Mouse (Mus musculus) C3H10T1/2 (cell line): Measurements from ENCODE around the gene Wsb2. TPM values are rescaled to one million over a fixed set of nuclear protein-coding genes. Genes with fewer than 3 reads are reported as not detected.

Source experiments
- polyA plus RNA-seq, 2 experiments: library from polyadenylated mRNA; unstranded; fragments of >200 nt; fragmentation: generic; extraction: Trizol; gene quantifications; one replicate each; pipeline ENCODE4 v1.2.1; 2012; ENCODE audit warnings: missing spikeins in 2 of 2

Wsb2 gene
- 10 to 100 TPM; 56.8 to 60.3 TPM for polyA plus RNA-seq

GRCm38 (mm10) chr5:117357129-117357477 lies at the start of gene Wsb2:
Gene Wsb2, plus strand, starts transcription at chr5:117357304.

GRCm38 (mm10) chr5:117318741-117319629 lies 38.1 kb upstream of the Wsb2 start, which contains the start of gene Vsig10:
Gene Vsig10, plus strand, starts transcription at chr5:117319083.

GRCm38 (mm10) chr5:117388877-117389276 lies 31.8 kb downstream of the Wsb2 start, which contains the start of gene Rfc5:
Gene Rfc5, minus strand, starts transcription at chr5:117389047.

GRCm38 (mm10) chr5:117413507-117414501 lies 56.7 kb downstream of the Wsb2 start, which contains the start of gene Ksr2:
Gene Ksr2, plus strand, starts transcription at chr5:117414000.

Other genes starting within 250 kb of the Wsb2 start
- 10 to 100 TPM; 52.7 to 70.9 TPM for gene Suds3, start 241.2 kb upstream of the Wsb2 start, polyA plus RNA-seq
- 1 to 10 TPM; 1.5 to 7.2 TPM for gene Taok3, start 237.2 kb upstream of the Wsb2 start, polyA plus RNA-seq
- gene Pebp1, start 69.7 kb upstream of the Wsb2 start, polyA plus RNA-seq: 100 to 1,000 TPM; 658 to 737 TPM
- 10 to 100 TPM in 1 of 2 experiments, 1 to 10 TPM in 1; 3.3 to 10.4 TPM for gene Vsig10, start 38.2 kb upstream of the Wsb2 start, polyA plus RNA-seq
- 10 to 100 TPM; 29.3 to 46.4 TPM for gene Rfc5, start 31.7 kb downstream of the Wsb2 start, polyA plus RNA-seq
- gene Ksr2, start 56.7 kb downstream of the Wsb2 start, polyA plus RNA-seq: not detected